Mouse (Mus musculus) cortical plate, adult 2 months (tissue): ENCODE data around the gene C1galt1c1.

Experiments used
- CTCF ChIP-seq: fragments of 200-500 bp; IDR thresholded peaks from 2 replicates; pipeline ENCODE4 v1.5.1; 2011; ENCODE audit warnings: mild to moderate bottlenecking, control low read depth, low read length; ENCODE audit not compliant: insufficient read depth; ENCODE audit errors: extremely low read depth
- POLR2A ChIP-seq: fragments of 200-500 bp; IDR thresholded peaks from 2 replicates; pipeline ENCODE4 v1.6.1; 2011; ENCODE audit warnings: mild to moderate bottlenecking, low read length, control low read depth; ENCODE audit not compliant: insufficient read depth; ENCODE audit errors: extremely low read depth

GRCm38 (mm10) chrX:38654681-38655080, 19.8 kb upstream of the C1galt1c1 start:
- TF ChIP-seq CTCF (no peak), POLR2A (no peak)
